Comparison of ENCODE assay signal across 10 mouse cellular contexts in the genomic region with DNA sequence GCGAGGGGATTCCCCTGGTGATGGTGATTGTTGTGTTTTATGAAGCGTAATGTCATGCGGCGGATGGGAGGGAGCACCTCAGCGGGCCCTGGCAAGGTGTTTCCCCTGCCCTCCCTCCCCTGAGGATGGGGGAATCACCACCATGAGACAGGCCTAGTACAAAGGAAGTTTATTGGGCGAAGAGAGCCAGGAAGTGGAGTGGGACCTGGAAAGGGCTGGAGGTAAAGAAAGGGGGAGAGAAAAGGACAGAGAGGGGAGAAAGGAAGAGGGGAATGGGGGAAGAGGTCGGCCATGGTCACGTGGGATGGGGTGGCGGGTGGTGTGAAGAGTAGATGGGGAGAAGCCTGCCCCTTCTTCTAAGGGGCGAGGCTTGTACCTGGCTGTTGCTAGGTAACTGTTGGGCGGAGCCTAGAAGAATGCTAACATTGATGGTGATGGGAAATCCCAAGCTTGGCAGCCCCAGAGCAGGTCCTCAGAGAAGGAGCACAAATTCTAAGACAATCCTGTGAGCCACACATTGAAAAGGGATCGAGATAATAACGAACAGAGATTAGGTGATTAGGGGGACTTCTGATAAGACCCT. TPM values are rescaled to one million over a fixed set of nuclear protein-coding genes. Genes with fewer than 3 reads are reported as not detected.
DNase-seq lines count a peak whose midpoint lies in the region; ATAC-seq lines count a peak whose summit lies in the region.
"Had no signal": no experiment of that assay in that cellular context is flagged by ENCODE, and none has a peak within 500 bp of the region (broad histone marks: within the 10 kb centered on the region; RNA-seq: fewer than 3 reads in every experiment).

No protein-coding gene starts in this region.

- H3K36me3 ChIP-seq in hindbrain, embryonic 10.5 days = no peaks in the 10 kb centered on the region
- no peaks in the 10 kb centered on the region for H3K36me3 ChIP-seq in hindbrain, embryonic 13.5 days

- WGBS in hindbrain, embryonic 10.5 days = 76% methylated on average over 13 of the region's 13 CpGs
- 66% methylated on average over 13 of the region's 13 CpGs for WGBS in hindbrain, embryonic 13.5 days

- H3K4me3 ChIP-seq in hindbrain, embryonic 10.5 days = no peak overlapping the region
- H3K4me3 ChIP-seq in hindbrain, embryonic 13.5 days = no peak overlapping the region

- ATAC-seq in hindbrain, embryonic 13.5 days (ENCODE audit: low FRiP score) = no peak
- no peak for ATAC-seq in erythroblast, adult 5-6 weeks (replicated peaks; ENCODE audit: low FRiP score, poor library complexity, severe bottlenecking)

- H3K9ac ChIP-seq in hindbrain, embryonic 13.5 days = no peak overlapping the region

- H3K4me2 ChIP-seq in hindbrain, embryonic 13.5 days = no peak overlapping the region

- H3K27ac ChIP-seq in hindbrain, embryonic 10.5 days = no peak overlapping the region
- no peak overlapping the region for H3K27ac ChIP-seq in hindbrain, embryonic 13.5 days
- H3K27ac ChIP-seq: macrophage had no signal

- no peaks in the 10 kb centered on the region for H3K27me3 ChIP-seq in hindbrain, embryonic 10.5 days (ENCODE audit: insufficient read depth, poor library complexity, severe bottlenecking)
- H3K27me3 ChIP-seq in hindbrain, embryonic 13.5 days = no peaks in the 10 kb centered on the region

- H3K4me1 ChIP-seq in hindbrain, embryonic 10.5 days (replicated peaks) = peaks cover 39% of the 10 kb centered on the region
- H3K4me1 ChIP-seq in hindbrain, embryonic 13.5 days (replicated peaks) = peaks cover 20% of the 10 kb centered on the region

- peak; percentile 9 for DNase-seq in hindbrain, embryonic 10.5 days (ENCODE audit: low spot score)
- DNase-seq in B cell, adult 2 months = peak; percentile 84 to 86
- DNase-seq in ZHBTc4 (ENCODE audit: low read depth, low spot score) = peak; percentile 43
- DNase-seq in kidney, postnatal 25 days = peak; percentile 34 to 71
- DNase-seq in urinary bladder, adult 18-20 months (ENCODE audit: low spot score in 2 of 2) = no peak
- DNase-seq in left cerebral cortex, adult 9 months (ENCODE audit: low spot score in 2 of 2) = no peak
- DNase-seq: gastrocnemius, postnatal 36 days had no signal

- no peaks in the 10 kb centered on the region for H3K9me3 ChIP-seq in hindbrain, embryonic 10.5 days
- no peaks in the 10 kb centered on the region for H3K9me3 ChIP-seq in hindbrain, embryonic 13.5 days

RNA-seq across cellular contexts. Expression of a gene that starts 45.7 kb away (rescaled TPM):
- 0.19 TPM in 1 of 2 replicates, not detected in the other for polyA plus RNA-seq in hindbrain, embryonic 10.5 days (2016; fragmentation: Nextera tagmentation; extraction: Ambion mirVana)
- polyA plus RNA-seq in hindbrain, embryonic 13.5 days (2015; fragmentation: Nextera tagmentation; extraction: Ambion mirVana) = 0.09 and 0.10 TPM in 2 replicates
- 0.19 and 0.21 TPM in 2 replicates for total RNA-seq in erythroblast, adult 5-6 weeks (2015; ENCODE audit: low replicate concordance)
- total RNA-seq in erythroblast, adult 5-6 weeks (2017; ENCODE audit: low replicate concordance) = 0.43 and 1.4 TPM in 2 replicates
- total RNA-seq: gastrocnemius, postnatal 36 days had no signal

Comparison
In these comparisons a context has a peak if more than half of its experiments do, and no peak if none do; other contexts are left out.
1. DNase-seq: peak in hindbrain, embryonic 10.5 days (single experiment), B cell, adult 2 months (2 of 2), ZHBTc4 (single experiment) and kidney, postnatal 25 days (2 of 2); none in urinary bladder, adult 18-20 months (0 of 2) and left cerebral cortex, adult 9 months (0 of 2).